Mouse (Mus musculus): ENCODE results near the gene Map3k10.

- TF ChIP-seq CTCF (IDR thresholded peaks at IDR 0.05; ENCODE audit: low read depth) (no peak), EP300 (optimal IDR thresholded peaks at IDR 0.05) (no peak)
Observed at GRCm38 (mm10) chr7:27609688-27610087, 64.7 kb downstream of the Map3k10 start.

All from stomach, postnatal 0 days (tissue).